ENCODE assay signal across 16 mouse cellular contexts in the genomic region with DNA sequence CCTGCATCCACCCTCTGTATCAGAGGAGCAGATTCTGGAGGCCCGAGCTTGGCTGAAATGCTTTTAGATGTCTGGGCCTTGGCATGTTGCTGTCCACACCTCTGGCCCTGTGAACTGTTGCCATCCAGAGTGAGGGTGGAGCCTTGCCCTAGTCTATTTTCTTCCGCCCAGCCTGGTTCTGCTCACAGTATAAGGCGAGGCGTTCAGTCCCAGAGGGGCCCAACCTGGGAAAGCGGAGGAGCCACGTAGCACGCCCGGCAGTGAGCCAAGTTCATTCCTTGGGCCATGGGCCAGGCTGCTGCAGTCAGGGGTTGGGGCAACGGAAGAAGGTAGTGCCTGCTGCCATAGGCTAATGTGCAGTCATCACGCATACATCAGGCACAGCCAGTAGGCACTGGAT. TPM values are rescaled to one million over a fixed set of nuclear protein-coding genes. Genes with fewer than 3 reads are reported as not detected.
DNase-seq lines count a peak whose midpoint lies in the region; ATAC-seq and TF ChIP-seq lines count a peak whose summit lies in the region.
"Had no signal": no experiment of that assay in that cellular context is flagged by ENCODE, and none has a peak within 500 bp of the region (broad histone marks: within the 10 kb centered on the region; RNA-seq: fewer than 3 reads in every experiment).

No protein-coding gene starts in this region.

- H3K36me3 ChIP-seq in forebrain, embryonic 15.5 days: no peaks in the 10 kb centered on the region
- no peaks in the 10 kb centered on the region for H3K36me3 ChIP-seq in forebrain, postnatal 0 days (ENCODE audit: insufficient read depth)
- no peaks in the 10 kb centered on the region for H3K36me3 ChIP-seq in hindbrain, postnatal 0 days (ENCODE audit: insufficient read depth, low read length)
- no peaks in the 10 kb centered on the region for H3K36me3 ChIP-seq in hindbrain, embryonic 13.5 days
- H3K36me3 ChIP-seq: forebrain, embryonic 12.5 days; liver, embryonic 15.5 days; neural tube, embryonic 15.5 days had no signal

- H3K4me3 ChIP-seq in forebrain, embryonic 15.5 days: no peak overlapping the region
- no peak overlapping the region for H3K4me3 ChIP-seq in forebrain, postnatal 0 days (ENCODE audit: low read depth, low read length)
- no peak overlapping the region for H3K4me3 ChIP-seq in hindbrain, postnatal 0 days (ENCODE audit: low read length)
- H3K4me3 ChIP-seq in hindbrain, embryonic 13.5 days: no peak overlapping the region
- H3K4me3 ChIP-seq: forebrain, embryonic 12.5 days; liver, embryonic 15.5 days; neural tube, embryonic 15.5 days had no signal

- H3K27ac ChIP-seq in forebrain, embryonic 15.5 days (replicated peaks): no peak overlapping the region
- H3K27ac ChIP-seq in forebrain, postnatal 0 days (ENCODE audit: low read depth, low read length): no peak overlapping the region
- H3K27ac ChIP-seq in hindbrain, postnatal 0 days: no peak overlapping the region
- H3K27ac ChIP-seq in hindbrain, embryonic 13.5 days: no peak overlapping the region
- H3K27ac ChIP-seq: forebrain, embryonic 12.5 days; hindbrain, embryonic 14.5 days; liver, embryonic 15.5 days; neural tube, embryonic 15.5 days had no signal

- H3K9me3 ChIP-seq in forebrain, embryonic 15.5 days: no peaks in the 10 kb centered on the region
- H3K9me3 ChIP-seq in forebrain, postnatal 0 days (ENCODE audit: low read length): no peaks in the 10 kb centered on the region
- H3K9me3 ChIP-seq in hindbrain, postnatal 0 days (ENCODE audit: low read length): no peaks in the 10 kb centered on the region
- H3K9me3 ChIP-seq in hindbrain, embryonic 13.5 days: no peaks in the 10 kb centered on the region
- H3K9me3 ChIP-seq: forebrain, embryonic 12.5 days; liver, embryonic 15.5 days; neural tube, embryonic 15.5 days had no signal

- H3K4me1 ChIP-seq in forebrain, embryonic 15.5 days: 0 out of 2 replicates have a peak, but pooled peaks cover 12% of the 10 kb centered on the region
- no peaks in the 10 kb centered on the region for H3K4me1 ChIP-seq in forebrain, postnatal 0 days (ENCODE audit: insufficient read depth)
- no peaks in the 10 kb centered on the region for H3K4me1 ChIP-seq in hindbrain, postnatal 0 days (ENCODE audit: insufficient read depth, low read length)
- H3K4me1 ChIP-seq in hindbrain, embryonic 13.5 days (replicated peaks): 0 out of 2 replicates have a peak, but pooled peaks cover 10% of the 10 kb centered on the region
- H3K4me1 ChIP-seq: liver, embryonic 15.5 days had no signal

- no peak overlapping the region for H3K9ac ChIP-seq in forebrain, embryonic 15.5 days (replicated peaks)
- no peak overlapping the region for H3K9ac ChIP-seq in forebrain, postnatal 0 days
- H3K9ac ChIP-seq in hindbrain, postnatal 0 days (replicated peaks; ENCODE audit: low read length): no peak overlapping the region
- no peak overlapping the region for H3K9ac ChIP-seq in hindbrain, embryonic 13.5 days
- H3K9ac ChIP-seq: forebrain, embryonic 12.5 days; hindbrain, embryonic 14.5 days; liver, embryonic 15.5 days; neural tube, embryonic 15.5 days had no signal

- H3K4me2 ChIP-seq in forebrain, embryonic 15.5 days (replicated peaks): no peak overlapping the region
- H3K4me2 ChIP-seq in forebrain, postnatal 0 days (ENCODE audit: low read depth): no peak overlapping the region
- H3K4me2 ChIP-seq in hindbrain, postnatal 0 days (ENCODE audit: low read depth, low read length): no peak overlapping the region
- H3K4me2 ChIP-seq in hindbrain, embryonic 13.5 days: no peak overlapping the region
- H3K4me2 ChIP-seq: forebrain, embryonic 12.5 days; hindbrain, embryonic 14.5 days; liver, embryonic 15.5 days; neural tube, embryonic 15.5 days had no signal

- 72% methylated on average over 10 of the region's 10 CpGs for WGBS in forebrain, embryonic 15.5 days
- 65% methylated on average over 10 of the region's 10 CpGs for WGBS in forebrain, postnatal 0 days
- WGBS in hindbrain, postnatal 0 days: 66% methylated on average over 10 of the region's 10 CpGs
- WGBS in hindbrain, embryonic 13.5 days: 88% methylated on average over 10 of the region's 10 CpGs

- no peaks in the 10 kb centered on the region for H3K27me3 ChIP-seq in forebrain, embryonic 15.5 days
- H3K27me3 ChIP-seq in forebrain, postnatal 0 days (ENCODE audit: insufficient read depth, low read length): no peaks in the 10 kb centered on the region
- H3K27me3 ChIP-seq in hindbrain, postnatal 0 days (ENCODE audit: insufficient read depth, low read length): peaks cover 6% of the 10 kb centered on the region; the same call in 1 of the 2 replicates
- H3K27me3 ChIP-seq in hindbrain, embryonic 13.5 days: no peaks in the 10 kb centered on the region
- H3K27me3 ChIP-seq: forebrain, embryonic 12.5 days; liver, embryonic 15.5 days; neural tube, embryonic 15.5 days had no signal

- DNase-seq in forebrain, postnatal 0 days: no peak
- peak; percentile 23 for DNase-seq in hindbrain, postnatal 0 days (ENCODE audit: low spot score)
- peak; percentile 16 for DNase-seq in urinary bladder, postnatal 14 days (ENCODE audit: low spot score)
- DNase-seq in urinary bladder, postnatal 10 days (ENCODE audit: low spot score): no peak
- DNase-seq in layer of hippocampus, adult 18-20 months (ENCODE audit: low spot score in 2 of 2): no peak
- DNase-seq in layer of hippocampus, postnatal 10 days (ENCODE audit: low spot score in 2 of 2): no peak
- DNase-seq: adrenal gland, postnatal 25 days; B cell, adult 2 months; cerebellum, postnatal 14 days; spleen, adult 18-20 months had no signal

- ATAC-seq in forebrain, embryonic 15.5 days (replicated peaks): peak; percentile 23; the same call in 1 of the 2 replicates
- no peak; the same call in 1 of the 2 replicates for ATAC-seq in forebrain, postnatal 0 days
- no peak; the same call in 1 of the 2 replicates for ATAC-seq in hindbrain, postnatal 0 days
- no peak for ATAC-seq in hindbrain, embryonic 13.5 days (ENCODE audit: low FRiP score)

- no peak for TF ChIP-seq CTCF in forebrain, postnatal 0 days (IDR thresholded peaks at IDR 0.05; ENCODE audit: low read depth)
- no peak for TF ChIP-seq CTCF in hindbrain, postnatal 0 days (IDR thresholded peaks at IDR 0.05; ENCODE audit: low read depth)

RNA-seq across cellular contexts. Expression of a gene that starts 46.7 kb away (rescaled TPM):
- polyA plus RNA-seq in forebrain, embryonic 15.5 days (2015; fragmentation: Nextera tagmentation; extraction: Ambion mirVana): 1.3 and 1.4 TPM in 2 replicates
- total RNA-seq in forebrain, postnatal 0 days (2014; rRNA removed): 2.2 and 5.3 TPM in 2 replicates
- 0.33 and 0.56 TPM in 2 replicates for polyA plus RNA-seq in forebrain, postnatal 0 days (2015; fragmentation: Nextera tagmentation; extraction: Ambion mirVana)
- 5.8 and 9.5 TPM in 2 replicates for total RNA-seq in hindbrain, postnatal 0 days (2014; rRNA removed)
- 1.4 and 1.9 TPM in 2 replicates for polyA plus RNA-seq in hindbrain, postnatal 0 days (2015; fragmentation: Nextera tagmentation; extraction: Ambion mirVana)
- 2.1 and 2.4 TPM in 2 replicates for polyA plus RNA-seq in hindbrain, embryonic 13.5 days (2015; fragmentation: Nextera tagmentation; extraction: Ambion mirVana)
- total RNA-seq in layer of hippocampus, adult 18-20 months (2021): 1 to 10 TPM; 4.0 to 4.5 TPM
- total RNA-seq in layer of hippocampus, postnatal 10 days (2021): 1 to 10 TPM; 3.1 to 3.9 TPM

Comparison
In these comparisons a context has a peak if more than half of its experiments do, and no peak if none do; other contexts are left out.
1. DNase-seq: peak in hindbrain, postnatal 0 days (single experiment) and urinary bladder, postnatal 14 days (single experiment); none in forebrain, postnatal 0 days (single experiment), urinary bladder, postnatal 10 days (single experiment), layer of hippocampus, adult 18-20 months (0 of 2) and layer of hippocampus, postnatal 10 days (0 of 2).